Comparison of ENCODE assay signal across 10 mouse cellular contexts in the genomic region with DNA sequence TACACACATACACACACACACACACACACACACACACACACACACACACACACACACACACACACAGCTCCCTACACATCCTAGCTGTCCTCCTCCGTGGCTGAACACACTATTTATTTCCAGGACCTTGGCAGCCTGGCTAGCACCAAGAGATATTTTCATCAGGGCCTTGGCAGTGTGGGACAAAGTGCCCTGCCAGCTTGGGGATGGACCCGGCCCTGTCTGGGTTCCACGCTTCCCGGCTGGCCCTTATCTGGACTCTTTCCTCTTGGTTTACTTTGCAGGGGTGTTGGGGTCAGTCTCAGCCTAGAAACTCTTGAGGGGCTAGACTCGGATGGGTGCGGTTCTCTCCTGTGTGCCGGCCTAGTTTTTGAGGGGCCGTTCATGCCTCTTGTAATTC. TPM values are rescaled to one million over a fixed set of nuclear protein-coding genes. Genes with fewer than 3 reads are reported as not detected.
A peak's percentile ranks its signal among the peaks of the same experiment; 100 is the strongest.
DNase-seq lines count a peak whose midpoint lies in the region; ATAC-seq lines count a peak whose summit lies in the region.
"Had no signal": no experiment of that assay in that cellular context is flagged by ENCODE, and none has a peak within 500 bp of the region (broad histone marks: within the 10 kb centered on the region; RNA-seq: fewer than 3 reads in every experiment).

No protein-coding gene starts in this region.

- intact Hi-C loops in heart, postnatal 36 days (cut with DNase I): no loop called here
- intact Hi-C loops in left cerebral cortex, postnatal 4 days (cut with DNase I): no loop called here

- H3K4me1 ChIP-seq in limb, embryonic 12.5 days (replicated peaks): peaks cover 63% of the 10 kb centered on the region
- H3K4me1 ChIP-seq: liver, embryonic 15.5 days had no signal

- no peaks in the 10 kb centered on the region for H3K36me3 ChIP-seq in limb, embryonic 12.5 days
- H3K36me3 ChIP-seq: liver, embryonic 15.5 days had no signal

- WGBS in limb, embryonic 12.5 days: 66% methylated on average over 8 of the region's 8 CpGs

- DNase-seq in heart, adult 8-10 months (ENCODE audit: low spot score): peak; percentile 48
- DNase-seq in heart, postnatal 36 days: no peak
- peak; percentile 71 for DNase-seq in adrenal gland, postnatal 10 days
- DNase-seq in gastrocnemius, postnatal 10 days: peak; percentile 42
- no peak for DNase-seq in embryo, embryonic 10 days (ENCODE audit: low spot score)
- DNase-seq in left cerebral cortex, postnatal 4 days: no peak
- DNase-seq in spleen, postnatal 36 days (ENCODE audit: low spot score in 2 of 2): no peak
- DNase-seq: cerebellum, adult 8-10 months had no signal

- no peak overlapping the region for H3K9ac ChIP-seq in limb, embryonic 12.5 days (replicated peaks)
- H3K9ac ChIP-seq: liver, embryonic 15.5 days had no signal

- no peak overlapping the region for H3K4me3 ChIP-seq in limb, embryonic 12.5 days (replicated peaks)
- H3K4me3 ChIP-seq: liver, embryonic 15.5 days had no signal

- no peak overlapping the region for H3K4me2 ChIP-seq in limb, embryonic 12.5 days
- H3K4me2 ChIP-seq: liver, embryonic 15.5 days had no signal

- no peaks in the 10 kb centered on the region for H3K9me3 ChIP-seq in limb, embryonic 12.5 days
- H3K9me3 ChIP-seq: liver, embryonic 15.5 days had no signal

- no peak for ATAC-seq in limb, embryonic 12.5 days (ENCODE audit: insufficient number of reproducible peaks, insufficient read depth, low FRiP score, low TSS enrichment, low read depth)

- peak overlapping the region; percentile 70; the same call in 1 of the 2 replicates for H3K27ac ChIP-seq in limb, embryonic 12.5 days
- H3K27ac ChIP-seq: liver, embryonic 15.5 days had no signal

- H3K27me3 ChIP-seq in limb, embryonic 12.5 days: no peaks in the 10 kb centered on the region
- H3K27me3 ChIP-seq: liver, embryonic 15.5 days had no signal

RNA-seq across cellular contexts. Expression of a gene that starts 8.2 kb away (rescaled TPM):
- total RNA-seq in heart, adult 8-10 months (2022): 10 to 100 TPM; 20.9 to 28.7 (median 27.4) TPM
- 10 to 100 TPM; 22.5 to 29.5 TPM for total RNA-seq in heart, postnatal 36 days (2021)
- 1 to 10 TPM; 5.9 to 7.7 TPM for total RNA-seq in adrenal gland, postnatal 10 days (2021)
- 1 to 10 TPM; 3.9 to 5.3 TPM for total RNA-seq in gastrocnemius, postnatal 10 days (2021)
- 7.4 and 8.5 TPM in 2 replicates for polyA plus RNA-seq in limb, embryonic 12.5 days (2016; fragmentation: Nextera tagmentation; extraction: Ambion mirVana)
- total RNA-seq in left cerebral cortex, postnatal 4 days (2021): 1 to 10 TPM; 1.7 to 1.8 TPM

Comparison
In these comparisons a context has a peak if more than half of its experiments do, and no peak if none do; other contexts are left out.
1. DNase-seq: peak in heart, adult 8-10 months (single experiment), adrenal gland, postnatal 10 days (single experiment) and gastrocnemius, postnatal 10 days (single experiment); none in heart, postnatal 36 days (0 of 2), embryo, embryonic 10 days (single experiment), left cerebral cortex, postnatal 4 days (single experiment) and spleen, postnatal 36 days (0 of 2).